Mouse (Mus musculus) kidney, adult 2 months (tissue): ENCODE measurements around the gene Tbxa2r. TPM values are rescaled to one million over a fixed set of nuclear protein-coding genes. Genes with fewer than 3 reads are reported as not detected.

ENCODE experiments used
- DNase-seq: peaks from one replicate; pipeline ENCODE4 v3.0.0; 2021
- H3K27ac ChIP-seq: fragments of 200-500 bp; 2 replicates; pipeline ENCODE4 v1.5.1; 2012; ENCODE audit warnings: low read depth, low read length, control low read depth, inconsistent platforms; ENCODE audit not compliant: insufficient read depth
- H3K27me3 ChIP-seq: fragments of 200-500 bp; replicated peaks from 2 replicates; pipeline ENCODE4 v1.6.1; 2012; ENCODE audit warnings: mild to moderate bottlenecking, moderate library complexity, low read length, inconsistent platforms; ENCODE audit not compliant: control insufficient read depth, insufficient read depth
- H3K36me3 ChIP-seq: fragments of 200-500 bp; 2 replicates; pipeline ENCODE4 v1.6.1; 2012; ENCODE audit warnings: mild to moderate bottlenecking, moderate library complexity, low read length, inconsistent platforms; ENCODE audit not compliant: control insufficient read depth, insufficient read depth
- H3K4me1 ChIP-seq: fragments of 200-500 bp; 2 replicates; pipeline ENCODE4 v1.6.1; 2011; ENCODE audit warnings: low read length; ENCODE audit not compliant: control insufficient read depth, insufficient read depth
- H3K4me3 ChIP-seq: fragments of 200-500 bp; 2 replicates; pipeline ENCODE4 v1.5.1; 2011; ENCODE audit warnings: mild to moderate bottlenecking, low read depth, low read length, control low read depth; ENCODE audit not compliant: insufficient read depth
- CTCF ChIP-seq: fragments of 200-500 bp; conservative IDR thresholded peaks from 2 replicates; pipeline ENCODE4 v1.5.1; 2011; ENCODE audit warnings: low read depth, mild to moderate bottlenecking, control low read depth, low read length, moderate library complexity, mixed read lengths; ENCODE audit not compliant: insufficient read depth, insufficient read length
- POLR2A ChIP-seq: fragments of 200-500 bp; IDR thresholded peaks from one replicate; pipeline ENCODE4 v1.6.1; 2011; ENCODE audit warnings: low read depth, low read length, control low read depth
- WGBS: fragments of 180-500 bp; shearing (Covaris S2); methylation state at CpG from one replicate; pipeline ENCODE4 v1.1.7; 2018; 5-methylcytosine and 5-hydroxymethylcytosine counted together
- polyA plus RNA-seq: library from polyadenylated mRNA; depleted of rRNA; stranded (reverse); fragments of >200 nt; gene quantifications from 2 replicates; pipeline ENCODE4 v1.2.3, GENCODE M21; 2012

The Tbxa2r gene
- polyA plus RNA-seq, 1 experiment: 16.6 TPM

GRCm38 (mm10) chr10:81340551-81341332 lies 12.2 kb downstream of the Tbxa2r start:
- H3K36me3 ChIP-seq: no peaks in the 10 kb centered on the region
- no peak for TF ChIP-seq CTCF
- TF ChIP-seq POLR2A: no peak
- no peak overlapping the region for H3K4me3 ChIP-seq
- no peak overlapping the region for H3K27ac ChIP-seq
- no peaks in the 10 kb centered on the region for H3K27me3 ChIP-seq
- no peak for DNase-seq
- H3K4me1 ChIP-seq: no peaks in the 10 kb centered on the region
- 57% methylated on average over 17 of the region's 17 CpGs for WGBS

GRCm38 (mm10) chr10:81341333-81341949 lies 12.9 kb downstream of the Tbxa2r start:
- WGBS: 39% methylated on average over 16 of the region's 16 CpGs
- Histone ChIP-seq H3K27ac (no peak overlapping the region), H3K27me3 (no peaks in the 10 kb centered on the region)

GRCm38 (mm10) chr10:81342686-81343505 lies 14.4 kb downstream of the Tbxa2r start, which contains the start of gene Gipc3:
Gene Gipc3, minus strand, starts transcription at chr10:81343266.
- Histone ChIP-seq H3K4me1 (peaks cover 5% of the 10 kb centered on the region; the same call in 1 of the 2 replicates), H3K27me3 (no peaks in the 10 kb centered on the region), H3K36me3 (no peaks in the 10 kb centered on the region), H3K27ac (no peak within 1 kb of the TSS), H3K4me3 (peak within 1 kb of the TSS; percentile 55)
- 4% methylated on average over 66 of the region's 67 CpGs for WGBS
- TF ChIP-seq POLR2A (no peak), CTCF (no peak)
- DNase-seq: no peak

More at GRCm38 (mm10) chr10:81341333-81341949, 12.9 kb downstream of the Tbxa2r start:
- H3K4me1 ChIP-seq: no peaks in the 10 kb centered on the region
- peak; percentile 74 for DNase-seq
- H3K36me3 ChIP-seq: no peaks in the 10 kb centered on the region
- H3K4me3 ChIP-seq: no peak overlapping the region
- TF ChIP-seq POLR2A (no peak), CTCF (peak; percentile 69)

- no peak for TF ChIP-seq POLR2A
- 0 out of 2 replicates have a peak, but pooled peaks have one; percentile 9 for TF ChIP-seq CTCF
- peaks cover 8% of the 10 kb centered on the region; the same call in 1 of the 2 replicates for H3K4me1 ChIP-seq
- H3K27ac ChIP-seq: no peak overlapping the region
- H3K4me3 ChIP-seq: no peak overlapping the region
- no peaks in the 10 kb centered on the region for H3K27me3 ChIP-seq
- DNase-seq: peak; percentile 49
- WGBS: 39% methylated on average over 8 of the region's 8 CpGs
- H3K36me3 ChIP-seq: no peaks in the 10 kb centered on the region
Observed at GRCm38 (mm10) chr10:81344421-81345161, 16.1 kb downstream of the Tbxa2r start.

GRCm38 (mm10) chr10:81345162-81345534 lies 16.6 kb downstream of the Tbxa2r start:
- H3K27ac ChIP-seq: no peak overlapping the region

GRCm38 (mm10) chr10:81346453-81347067 lies 18.0 kb downstream of the Tbxa2r start:
- H3K4me1 ChIP-seq: peaks cover 10% of the 10 kb centered on the region; the same call in 1 of the 2 replicates
- H3K4me3 ChIP-seq: peak overlapping the region; percentile 20; the same call in 1 of the 2 replicates
- 0 out of 2 replicates have a peak overlapping the region, but pooled peaks have one; percentile 6 for H3K27ac ChIP-seq
- DNase-seq: peak; percentile 87
- no peaks in the 10 kb centered on the region for H3K27me3 ChIP-seq
- 22% methylated on average over 55 of the region's 55 CpGs for WGBS
- peak; percentile 39 for TF ChIP-seq POLR2A
- TF ChIP-seq CTCF: no peak; the same call in 1 of the 2 replicates
- H3K36me3 ChIP-seq: no peaks in the 10 kb centered on the region

More at GRCm38 (mm10) chr10:81345162-81345534, 16.6 kb downstream of the Tbxa2r start:
- Histone ChIP-seq H3K4me1 (peaks cover 10% of the 10 kb centered on the region; the same call in 1 of the 2 replicates), H3K36me3 (no peaks in the 10 kb centered on the region), H3K4me3 (no peak overlapping the region), H3K27me3 (no peaks in the 10 kb centered on the region)
- no peak for DNase-seq
- 69% methylated on average over 4 of the region's 4 CpGs for WGBS
- no peak for TF ChIP-seq CTCF
- no peak for TF ChIP-seq POLR2A
